Mouse (Mus musculus) liver, adult 2 months (tissue): Measurements from ENCODE around the gene Taok1. TPM values are rescaled to one million over a fixed set of nuclear protein-coding genes. Genes with fewer than 3 reads are reported as not detected.
"Not testable (repeated sequence)": the region's sequence is repeated elsewhere in the genome, so short reads cannot be mapped to it uniquely, and the experiment has no call there.

Experiments
- DNase-seq: peaks from one replicate; pipeline ENCODE4 v3.0.0-alpha.2; 2011; ENCODE audit warnings: low read depth, low spot score; ENCODE audit errors: extremely low read depth
- H3K27ac ChIP-seq: fragments of 200-500 bp; replicated peaks from 2 replicates; pipeline ENCODE4 v1.5.1; 2012; ENCODE audit warnings: low read depth, mild to moderate bottlenecking, control low read depth, inconsistent platforms, low read length; ENCODE audit not compliant: insufficient read depth
- H3K27me3 ChIP-seq: fragments of 200-500 bp; 2 replicates; pipeline ENCODE4 v1.6.1; 2012; ENCODE audit warnings: mild to moderate bottlenecking, moderate library complexity, low read length, inconsistent platforms; ENCODE audit not compliant: control insufficient read depth, insufficient read depth
- H3K36me3 ChIP-seq: fragments of 200-500 bp; 2 replicates; pipeline ENCODE4 v1.6.1; 2012; ENCODE audit warnings: low read length, inconsistent platforms; ENCODE audit not compliant: control insufficient read depth, insufficient read depth
- H3K4me1 ChIP-seq: fragments of 200-500 bp; 2 replicates; pipeline ENCODE4 v1.6.1; 2011; ENCODE audit warnings: low read length; ENCODE audit not compliant: control insufficient read depth, insufficient read depth
- H3K4me3 ChIP-seq: fragments of 200-500 bp; 2 replicates; pipeline ENCODE4 v1.5.1; 2011; ENCODE audit warnings: low read depth, mild to moderate bottlenecking, control low read depth, low read length, moderate library complexity; ENCODE audit not compliant: insufficient read depth
- H3K79me2 ChIP-seq: fragments of 200-500 bp; 2 replicates; pipeline ENCODE4 v1.6.1; 2012; ENCODE audit warnings: inconsistent platforms, mild to moderate bottlenecking, low read length, moderate library complexity; ENCODE audit not compliant: control insufficient read depth, insufficient read depth
- H3K9ac ChIP-seq: fragments of 200-500 bp; 2 replicates; pipeline ENCODE4 v1.6.1; 2012; ENCODE audit warnings: low read depth, mild to moderate bottlenecking, control low read depth, inconsistent platforms, low read length
- CTCF ChIP-seq: fragments of 200-500 bp; IDR thresholded peaks from 2 replicates; pipeline ENCODE4 v1.5.1; 2011; ENCODE audit warnings: low read depth, low read length, control low read depth
- POLR2A ChIP-seq: fragments of 200-500 bp; IDR thresholded peaks from 2 replicates; pipeline ENCODE4 v1.6.1; 2011; ENCODE audit warnings: low read length, control low read depth; ENCODE audit not compliant: insufficient read depth; ENCODE audit errors: extremely low read depth
- WGBS: fragments of 180-500 bp; shearing (Covaris S2); methylation state at CpG from one replicate; pipeline ENCODE4 v1.1.7; 2018; 5-methylcytosine and 5-hydroxymethylcytosine counted together
- polyA plus RNA-seq: library from polyadenylated mRNA; depleted of rRNA; stranded (reverse); fragments of >200 nt; gene quantifications from 2 replicates; pipeline ENCODE4 v1.2.3, GENCODE M21; 2012
- total RNA-seq: library from RNA; depleted of rRNA; stranded (reverse); fragments of >200 nt; gene quantifications from 2 replicates; pipeline ENCODE4 v1.2.3, GENCODE M21; 2014

Taok1 gene
- total and polyA plus RNA-seq, 2 experiments: 2.5 to 24.6 TPM

GRCm38 (mm10) chr11:77532202-77532846 lies 75.3 kb downstream of the Taok1 start:
- no peak for DNase-seq
- Histone ChIP-seq H3K9ac (no peak overlapping the region), H3K27ac (no peak overlapping the region), H3K4me1 (no peaks in the 10 kb centered on the region), H3K36me3 (peaks cover 14% of the 10 kb centered on the region), H3K4me3 (no peak overlapping the region), H3K79me2 (no peaks in the 10 kb centered on the region), H3K27me3 (no peaks in the 10 kb centered on the region)
- WGBS: 69% methylated on average over 4 of the region's 4 CpGs
- TF ChIP-seq CTCF (no peak), POLR2A (no peak)

DNA sequence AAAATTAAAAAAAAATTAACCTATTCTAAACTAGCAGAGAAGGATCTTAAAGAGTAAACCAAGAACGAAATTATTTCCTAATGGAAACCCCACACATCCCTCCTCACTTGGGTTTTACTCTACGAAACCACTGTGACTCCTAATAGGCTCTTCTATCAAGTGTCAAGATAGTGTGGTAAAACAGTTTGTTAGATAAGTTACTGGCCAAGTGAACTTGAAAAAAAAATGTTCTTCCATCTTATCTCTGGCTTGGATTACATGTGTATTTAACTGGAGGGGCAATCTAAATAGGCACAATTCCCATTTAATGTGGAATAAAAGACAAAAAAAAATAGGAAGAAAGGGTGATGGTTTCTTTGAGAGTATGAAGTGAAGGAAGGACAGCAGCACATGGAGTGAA lies 76.8 kb downstream of the Taok1 start:
- H3K4me1 ChIP-seq: no peaks in the 10 kb centered on the region
- H3K4me3 ChIP-seq: no peak overlapping the region
- H3K36me3 ChIP-seq: peaks cover 7% of the 10 kb centered on the region
- no peak for DNase-seq
- TF ChIP-seq POLR2A (no peak), CTCF (no peak)
- WGBS: 94% methylated on average over 2 of the region's 2 CpGs
- no peak overlapping the region for H3K9ac ChIP-seq
- H3K79me2 ChIP-seq: no peaks in the 10 kb centered on the region
- no peak overlapping the region for H3K27ac ChIP-seq
- no peaks in the 10 kb centered on the region for H3K27me3 ChIP-seq

DNA sequence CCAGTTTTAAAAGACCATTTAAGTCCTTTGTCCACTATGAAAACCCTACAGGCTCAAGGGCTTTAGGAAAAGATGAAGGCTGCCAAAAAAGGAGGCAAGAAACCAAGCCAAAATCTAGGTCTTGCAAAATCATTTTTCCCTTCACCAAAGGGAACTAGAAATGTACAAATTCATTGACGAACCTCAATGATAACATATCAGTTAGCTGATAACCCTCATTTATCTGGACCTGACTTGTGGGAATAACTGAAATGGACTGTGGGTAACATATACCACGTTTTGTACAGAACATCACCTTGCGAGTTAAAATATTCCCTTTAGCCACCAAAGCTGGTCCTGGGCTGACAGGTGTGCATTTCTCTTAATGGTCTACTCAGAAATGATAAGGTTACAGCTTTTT lies 78.0 kb downstream of the Taok1 start:
- Histone ChIP-seq H3K4me3 (no peak overlapping the region), H3K27ac (no peak overlapping the region), H3K27me3 (no peaks in the 10 kb centered on the region), H3K9ac (no peak overlapping the region), H3K79me2 (no peaks in the 10 kb centered on the region), H3K4me1 (no peaks in the 10 kb centered on the region), H3K36me3 (peaks cover 2% of the 10 kb centered on the region)
- TF ChIP-seq POLR2A (no peak), CTCF (no peak)
- peak; percentile 50 for DNase-seq
- 55% methylated on average over 3 of the region's 3 CpGs for WGBS

- not testable (repeated sequence) for H3K4me3 ChIP-seq
These were observed 79.2 kb downstream of the Taok1 start for GRCm38 (mm10) chr11:77528420-77528819.

GRCm38 (mm10) chr11:77525804-77526486 lies 81.7 kb downstream of the Taok1 start:
- DNase-seq: no peak
- no peaks in the 10 kb centered on the region for H3K4me1 ChIP-seq
- WGBS: 84% methylated on average over 3 of the region's 3 CpGs
- H3K27ac ChIP-seq: no peak overlapping the region
- no peak overlapping the region for H3K9ac ChIP-seq
- H3K4me3 ChIP-seq: no peak overlapping the region
- 0 out of 2 replicates have a peak, but pooled peaks cover 3% of the 10 kb centered on the region for H3K79me2 ChIP-seq
- no peaks in the 10 kb centered on the region for H3K27me3 ChIP-seq
- peaks cover 5% of the 10 kb centered on the region; the same call in 1 of the 2 replicates for H3K36me3 ChIP-seq
- no peak for TF ChIP-seq POLR2A

More at GRCm38 (mm10) chr11:77528420-77528819, 79.2 kb downstream of the Taok1 start:
- not testable (repeated sequence) for DNase-seq, H3K79me2 ChIP-seq, H3K36me3 ChIP-seq, H3K9ac ChIP-seq, H3K4me1 ChIP-seq, H3K27ac ChIP-seq, H3K27me3 ChIP-seq
- WGBS: 93% methylated on average over 3 of the region's 3 CpGs
